Mouse (Mus musculus) monocyte, adult 5-6 weeks (primary cell): Measurements from ENCODE around the gene Zfp981. TPM values are rescaled to one million over a fixed set of nuclear protein-coding genes. Genes with fewer than 3 reads are reported as not detected.
"Not testable (repeated sequence)": the region's sequence is repeated elsewhere in the genome, so short reads cannot be mapped to it uniquely, and the experiment has no call there.

Source experiments
- ATAC-seq: fragments of 153-309, 156-312 bp; replicated peaks from 2 replicates; pipeline ENCODE4 v1.8.0; 2017; ENCODE audit warnings: mild to moderate bottlenecking; ENCODE audit not compliant: low TSS enrichment, insufficient number of reproducible peaks, severe bottlenecking, poor library complexity, low FRiP score
- total RNA-seq: library from RNA; stranded (forward); fragments of 200-1000, 200-491, 200-594 nt; gene quantifications from 3 replicates; pipeline ENCODE4 v1.2.3, GENCODE M21; 2017

Gene Zfp981
- total RNA-seq, 1 experiment from 2014 or later: not detected

DNA sequence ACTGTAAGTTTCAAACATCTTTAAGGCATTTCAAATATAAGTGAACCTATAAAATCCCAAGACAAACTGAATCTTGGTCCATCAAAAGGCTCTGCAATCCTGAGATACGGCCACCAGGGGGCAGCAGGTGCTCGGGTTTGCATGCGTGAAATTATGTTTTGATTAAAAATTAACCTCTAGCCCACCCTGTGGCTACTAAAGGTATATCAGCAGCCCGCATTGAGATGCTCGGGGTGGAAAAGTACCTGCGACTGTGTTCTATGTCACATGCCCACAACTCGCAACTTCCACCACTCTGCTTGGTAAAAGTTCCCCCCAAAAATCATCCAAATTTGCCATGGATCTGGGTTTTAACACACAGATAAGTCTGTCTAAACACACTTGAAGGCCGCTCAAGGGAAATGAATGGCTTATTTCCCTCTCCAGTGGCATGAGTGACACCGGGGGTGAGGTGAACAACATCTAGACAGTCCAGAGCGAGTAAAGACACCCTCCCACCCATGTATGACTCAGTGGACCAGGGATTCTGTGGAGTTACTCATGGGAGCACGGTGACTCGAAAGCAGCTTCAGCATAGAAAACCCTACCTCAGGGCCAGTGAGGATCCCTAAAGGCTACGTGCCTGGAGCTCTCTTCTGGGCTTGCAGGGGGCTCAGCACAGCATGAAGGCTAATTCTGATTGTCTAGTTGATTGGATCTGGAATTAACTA lies 18.1 kb upstream of the Zfp981 start:
- peak; percentile 51 for ATAC-seq

GRCm38 (mm10) chr4:146484676-146485075 lies 17.2 kb upstream of the Zfp981 start:
- not testable (repeated sequence) for ATAC-seq

- not testable (repeated sequence) for ATAC-seq
Measured at GRCm38 (mm10) chr4:146485183-146485939, 16.5 kb upstream of the Zfp981 start.

DNA sequence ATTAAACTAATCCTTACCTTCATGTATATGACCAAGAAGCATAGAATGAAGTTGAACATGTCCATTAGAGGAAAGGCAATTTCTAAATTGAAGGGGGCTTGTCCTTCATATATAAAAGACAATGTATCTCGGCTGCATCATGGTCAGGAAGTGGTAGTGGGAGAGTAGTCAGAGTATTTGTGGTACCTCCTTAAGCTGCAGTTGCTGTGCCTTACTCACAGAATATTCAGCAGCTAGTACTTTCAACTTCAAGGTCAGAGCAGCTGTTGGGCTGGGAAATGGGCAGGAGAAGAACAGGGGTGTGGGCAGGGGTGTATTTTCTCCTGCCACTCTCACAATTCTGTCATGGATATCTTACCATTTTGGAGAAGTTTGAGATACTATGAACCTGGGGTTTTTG lies 15.1 kb upstream of the Zfp981 start:
- not testable (repeated sequence) for ATAC-seq

DNA sequence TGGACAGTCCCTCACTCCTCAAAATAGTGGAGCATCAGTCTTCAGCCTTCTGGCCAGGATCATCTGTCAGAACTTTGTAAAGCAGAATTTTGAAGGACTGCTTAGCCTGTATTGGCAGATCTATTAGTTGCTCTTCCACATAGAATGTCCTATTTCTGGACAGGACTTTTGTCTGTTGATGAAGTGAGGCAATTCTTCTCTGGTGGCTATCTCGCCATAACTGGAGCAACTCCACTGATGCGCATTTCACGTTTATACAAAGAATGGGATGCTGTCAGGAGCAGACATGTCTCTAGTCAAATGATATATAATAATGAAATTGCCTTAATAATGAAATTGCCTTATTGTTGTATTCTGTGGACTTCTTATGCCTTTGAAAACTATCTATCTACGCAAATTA lies 12.6 kb upstream of the Zfp981 start:
- not testable (repeated sequence) for ATAC-seq

GRCm38 (mm10) chr4:146491993-146492392 lies 9.8 kb upstream of the Zfp981 start:
- 0 out of 2 replicates have a peak, but pooled peaks have one; percentile 33 for ATAC-seq

DNA sequence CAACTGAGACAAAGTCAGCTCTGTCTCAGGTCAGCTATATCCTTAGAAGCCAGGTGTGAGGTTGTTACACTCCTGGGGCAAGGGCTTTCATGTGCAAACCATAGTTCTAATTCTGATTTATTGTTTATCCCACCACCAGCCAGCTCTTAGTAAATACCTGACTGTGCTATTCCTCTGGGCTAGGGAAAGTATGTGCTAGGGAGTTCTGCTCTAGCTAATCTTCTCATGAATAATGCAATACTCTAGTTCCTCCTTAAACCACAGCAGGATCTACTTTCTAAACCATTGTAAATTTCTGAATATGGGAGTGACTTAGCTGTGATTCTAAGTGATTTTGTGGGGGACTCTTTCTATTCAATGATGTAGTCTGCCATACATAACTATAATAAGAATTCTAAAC lies 9.4 kb upstream of the Zfp981 start:
- ATAC-seq: no peak

DNA sequence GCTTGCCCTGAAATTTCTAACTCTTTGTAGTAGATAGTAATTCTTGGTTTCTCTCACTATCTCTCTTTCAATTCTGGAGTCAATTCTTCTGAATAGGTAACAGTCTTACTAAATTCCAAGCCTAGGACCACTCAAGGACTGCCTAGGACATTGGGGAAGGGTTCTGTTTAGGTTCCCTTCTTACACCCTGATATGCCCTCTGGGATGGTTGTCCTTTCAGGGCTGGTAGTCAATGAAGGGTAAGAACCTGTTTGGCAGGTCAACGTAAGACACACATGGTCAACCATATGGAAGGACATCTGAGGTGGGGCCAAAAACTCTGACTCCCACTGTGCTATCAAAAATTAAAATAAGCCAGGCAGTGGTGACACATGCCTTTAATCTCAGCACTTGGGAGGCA lies 9.0 kb upstream of the Zfp981 start:
- peak; percentile 32; the same call in 1 of the 2 replicates for ATAC-seq

- ATAC-seq: not testable (repeated sequence)
Measured at GRCm38 (mm10) chr4:146493319-146493907, 8.4 kb upstream of the Zfp981 start.

GRCm38 (mm10) chr4:146494980-146495379 lies 6.8 kb upstream of the Zfp981 start:
- ATAC-seq: peak; percentile 61; the same call in 1 of the 2 replicates

DNA sequence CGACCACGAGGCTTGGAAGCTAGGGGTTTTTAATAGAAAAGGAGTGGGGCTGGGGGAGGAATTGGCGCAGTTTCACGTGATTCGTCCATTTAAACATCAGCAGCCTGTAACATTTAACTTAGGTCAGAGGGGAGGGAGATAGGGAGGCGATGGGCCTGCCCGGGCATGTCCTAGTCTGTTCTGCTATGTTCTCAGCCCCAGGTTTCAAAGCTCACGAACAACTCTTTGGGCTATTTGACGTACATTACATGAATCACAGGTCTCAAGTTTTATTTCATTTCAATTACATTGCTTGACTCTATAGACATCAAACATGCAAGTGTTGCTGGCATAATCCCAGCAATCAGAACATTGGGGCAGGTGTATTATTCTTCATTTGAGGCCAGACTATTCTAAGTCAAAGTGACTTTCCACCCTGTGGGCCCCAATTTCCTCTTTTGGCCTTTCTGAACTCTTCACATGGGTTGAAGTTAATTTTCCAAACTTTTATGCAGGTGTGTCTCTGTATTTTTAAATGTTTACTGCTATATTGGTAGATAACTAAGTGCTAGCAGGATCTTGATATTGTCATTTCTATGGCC lies 4.0 kb upstream of the Zfp981 start:
- not testable (repeated sequence) for ATAC-seq

GRCm38 (mm10) chr4:146509029-146509428 lies 7.2 kb downstream of the Zfp981 start:
- ATAC-seq: not testable (repeated sequence)

DNA sequence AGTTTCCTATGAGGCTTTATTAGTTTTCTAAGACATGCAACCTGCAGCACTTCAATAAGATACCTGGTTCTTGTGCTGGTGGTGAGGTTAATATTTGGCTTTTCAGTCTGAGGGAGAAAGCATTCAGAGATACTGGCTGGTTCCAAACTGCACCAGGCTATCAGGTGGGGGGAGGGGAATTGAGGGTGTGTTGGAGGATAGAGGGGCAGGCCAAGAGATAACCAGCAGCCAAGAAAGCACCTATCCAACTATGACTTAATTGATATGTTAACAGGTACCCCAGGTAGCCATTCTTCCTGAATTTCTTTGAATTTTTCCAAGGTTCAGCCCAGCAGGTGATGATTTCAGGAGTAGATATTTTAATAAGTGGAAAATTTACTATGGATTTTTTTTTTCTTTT lies 10.0 kb downstream of the Zfp981 start:
- not testable (repeated sequence) for ATAC-seq

DNA sequence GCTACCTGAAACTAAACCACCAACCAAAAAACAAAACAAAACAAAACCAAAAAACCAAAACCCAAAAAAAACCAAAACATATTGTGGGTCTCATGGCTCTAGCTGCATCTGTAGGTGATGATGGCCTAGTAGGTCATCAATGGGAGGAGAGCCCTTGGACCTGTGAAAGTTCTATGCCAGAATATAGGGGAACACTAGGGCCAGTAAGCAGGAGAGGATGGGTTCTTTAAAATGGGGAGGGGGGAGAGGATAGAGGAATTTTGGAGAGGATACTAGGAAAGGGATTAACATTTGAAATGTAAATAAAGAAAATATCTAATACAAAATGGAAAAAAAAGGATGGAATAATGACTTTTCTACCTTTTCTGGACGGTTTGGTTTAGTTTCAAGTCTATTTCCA lies 14.6 kb downstream of the Zfp981 start:
- ATAC-seq: no peak

GRCm38 (mm10) chr4:146517150-146517549 lies 15.3 kb downstream of the Zfp981 start:
- not testable (repeated sequence) for ATAC-seq

- no peak for ATAC-seq
Measured at GRCm38 (mm10) chr4:146520723-146521122, 18.9 kb downstream of the Zfp981 start.

GRCm38 (mm10) chr4:146534574-146534973 lies 32.7 kb downstream of the Zfp981 start:
- no peak for ATAC-seq

DNA sequence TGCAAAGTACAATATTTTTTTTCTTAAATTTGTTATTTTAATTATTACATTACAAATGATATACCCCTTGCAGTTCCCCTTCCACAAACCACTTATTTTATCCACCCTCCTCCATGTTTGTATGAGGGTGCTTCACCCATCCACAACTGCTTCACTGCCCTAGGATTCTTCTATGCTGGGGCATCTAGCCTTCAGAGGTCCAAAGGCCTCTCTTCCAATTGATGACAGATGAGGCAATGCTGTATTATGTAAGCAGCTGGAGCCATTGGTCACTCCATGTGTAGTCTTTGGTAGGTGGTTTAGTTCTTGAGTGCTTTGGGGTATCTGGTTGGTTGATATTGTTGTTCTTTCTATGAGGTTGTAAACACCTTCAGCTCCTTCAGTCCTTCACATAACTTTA lies 34.1 kb downstream of the Zfp981 start:
- 0 out of 2 replicates have a peak, but pooled peaks have one; percentile 50 for ATAC-seq
